Mouse (Mus musculus) urinary bladder, postnatal 14 days (tissue): ENCODE data around the gene Max.

Experiments
- DNase-seq: peaks from one replicate; pipeline ENCODE4 v3.0.0; 2021; ENCODE audit warnings: low spot score

Max gene

GRCm38 (mm10) chr12:76961932-76962891 lies at the start of gene Max:
TSS of gene Max (minus strand) at chr12:76962201.
- DNase-seq, result peak; percentile 99

- DNase-seq, result no peak
These were observed 49.2 kb upstream of the Max start for GRCm38 (mm10) chr12:77011092-77011720.

- DNase-seq, result peak; percentile 15
These were observed 47.4 kb upstream of the Max start for GRCm38 (mm10) chr12:77009202-77010030.

GRCm38 (mm10) chr12:77004893-77005292 lies 42.9 kb upstream of the Max start:
- DNase-seq, result no peak

- DNase-seq, result no peak
These were observed 40.7 kb upstream of the Max start for GRCm38 (mm10) chr12:77002551-77003228.

GRCm38 (mm10) chr12:77001312-77001711 lies 39.3 kb upstream of the Max start:
- DNase-seq, result no peak

- DNase-seq, result peak; percentile 41
These were observed 38.8 kb upstream of the Max start for GRCm38 (mm10) chr12:77000705-77001284.

GRCm38 (mm10) chr12:77000096-77000704 lies 38.2 kb upstream of the Max start:
- DNase-seq, result peak; percentile 49

GRCm38 (mm10) chr12:76994766-76995165 lies 32.8 kb upstream of the Max start:
- no peak for DNase-seq

- no peak for DNase-seq
These were observed 31.0 kb upstream of the Max start for GRCm38 (mm10) chr12:76992891-76993529.

- no peak for DNase-seq
These were observed 20.9 kb upstream of the Max start for GRCm38 (mm10) chr12:76982818-76983471.

- DNase-seq, result no peak
These were observed 17.5 kb upstream of the Max start for GRCm38 (mm10) chr12:76979530-76979929.

GRCm38 (mm10) chr12:76972669-76973068 lies 10.7 kb upstream of the Max start:
- no peak for DNase-seq

- no peak for DNase-seq
These were observed 10.2 kb upstream of the Max start for GRCm38 (mm10) chr12:76972241-76972640.

GRCm38 (mm10) chr12:76971642-76972221 lies 9.7 kb upstream of the Max start:
- no peak for DNase-seq

GRCm38 (mm10) chr12:76965876-76966275 lies 3.9 kb upstream of the Max start:
- no peak for DNase-seq

GRCm38 (mm10) chr12:76965089-76965488 lies 3.1 kb upstream of the Max start:
- DNase-seq, result no peak

- no peak for DNase-seq
These were observed 709 bp downstream of the Max start for GRCm38 (mm10) chr12:76961052-76961931.
